Mouse (Mus musculus) lung, postnatal 4 days (tissue): ENCODE results near the gene Zfp575.
"Not testable (repeated sequence)": the region's sequence is repeated elsewhere in the genome, so short reads cannot be mapped to it uniquely, and the experiment has no call there.

ENCODE experiments used
- DNase-seq, 2 experiments: peaks; one replicate each; pipeline ENCODE4 v3.0.0; 2021

Zfp575 gene

GRCm38 (mm10) chr7:24587330-24588105 is at the start of gene Zfp575, which contains the start of gene Ethe1:
Gene Zfp575 (minus strand): TSS chr7:24587641.
Gene Ethe1 (plus strand): TSS chr7:24587543.
- peak; percentile 61 to 78 for DNase-seq

- DNase-seq = no peak
These were observed 49.6 kb upstream of the Zfp575 start for GRCm38 (mm10) chr7:24637046-24637445.

- no peak for DNase-seq
These were observed 48.8 kb upstream of the Zfp575 start, which contains the start of gene Lypd3 for GRCm38 (mm10) chr7:24636264-24636663. Gene Lypd3 (plus strand): TSS chr7:24636550.

GRCm38 (mm10) chr7:24630116-24630880 is 42.9 kb upstream of the Zfp575 start:
- no peak for DNase-seq

- DNase-seq = no peak
These were observed 42.2 kb upstream of the Zfp575 start for GRCm38 (mm10) chr7:24629672-24630071.

GRCm38 (mm10) chr7:24628685-24629610 is 41.5 kb upstream of the Zfp575 start:
- peak; percentile 88 to 92 for DNase-seq

GRCm38 (mm10) chr7:24622967-24623366 is 35.5 kb upstream of the Zfp575 start:
- DNase-seq = no peak

- no peak for DNase-seq
These were observed 33.8 kb upstream of the Zfp575 start for GRCm38 (mm10) chr7:24621193-24621592.

GRCm38 (mm10) chr7:24619671-24620397 is 32.4 kb upstream of the Zfp575 start:
- DNase-seq = no peak

GRCm38 (mm10) chr7:24618374-24618773 is 30.9 kb upstream of the Zfp575 start:
- not testable (repeated sequence) for DNase-seq

- DNase-seq = no peak
These were observed 30.3 kb upstream of the Zfp575 start for GRCm38 (mm10) chr7:24617763-24618162.

- no peak for DNase-seq
These were observed 27.4 kb upstream of the Zfp575 start for GRCm38 (mm10) chr7:24614816-24615215.

GRCm38 (mm10) chr7:24612308-24612910 is 25.0 kb upstream of the Zfp575 start:
- DNase-seq = no peak

GRCm38 (mm10) chr7:24611709-24612108 is 24.3 kb upstream of the Zfp575 start:
- no peak for DNase-seq

- DNase-seq = peak; percentile 91 to 96
These were observed 23.5 kb upstream of the Zfp575 start for GRCm38 (mm10) chr7:24610879-24611494.

GRCm38 (mm10) chr7:24610144-24610878 is 22.9 kb upstream of the Zfp575 start, which contains the start of gene Phldb3:
Gene Phldb3 (plus strand): TSS chr7:24610763.
- peak; percentile 48 to 74 for DNase-seq

GRCm38 (mm10) chr7:24608561-24608960 is 21.1 kb upstream of the Zfp575 start:
- no peak for DNase-seq

GRCm38 (mm10) chr7:24608017-24608416 is 20.6 kb upstream of the Zfp575 start:
- peak; percentile 45 to 71 for DNase-seq

- no peak for DNase-seq
These were observed 18.6 kb upstream of the Zfp575 start for GRCm38 (mm10) chr7:24606046-24606445.

- DNase-seq = no peak
These were observed 18.1 kb upstream of the Zfp575 start for GRCm38 (mm10) chr7:24605561-24605960.
